Mouse (Mus musculus): ENCODE data around the gene Tspan31. TPM values are rescaled to one million over a fixed set of nuclear protein-coding genes. Genes with fewer than 3 reads are reported as not detected.
A peak's percentile ranks its signal among the peaks of the same experiment; 100 is the strongest.

The Tspan31 gene
- total RNA-seq (2022), result 10 to 100 TPM; 43.7 to 50.9 (median 48.6) TPM

DNA sequence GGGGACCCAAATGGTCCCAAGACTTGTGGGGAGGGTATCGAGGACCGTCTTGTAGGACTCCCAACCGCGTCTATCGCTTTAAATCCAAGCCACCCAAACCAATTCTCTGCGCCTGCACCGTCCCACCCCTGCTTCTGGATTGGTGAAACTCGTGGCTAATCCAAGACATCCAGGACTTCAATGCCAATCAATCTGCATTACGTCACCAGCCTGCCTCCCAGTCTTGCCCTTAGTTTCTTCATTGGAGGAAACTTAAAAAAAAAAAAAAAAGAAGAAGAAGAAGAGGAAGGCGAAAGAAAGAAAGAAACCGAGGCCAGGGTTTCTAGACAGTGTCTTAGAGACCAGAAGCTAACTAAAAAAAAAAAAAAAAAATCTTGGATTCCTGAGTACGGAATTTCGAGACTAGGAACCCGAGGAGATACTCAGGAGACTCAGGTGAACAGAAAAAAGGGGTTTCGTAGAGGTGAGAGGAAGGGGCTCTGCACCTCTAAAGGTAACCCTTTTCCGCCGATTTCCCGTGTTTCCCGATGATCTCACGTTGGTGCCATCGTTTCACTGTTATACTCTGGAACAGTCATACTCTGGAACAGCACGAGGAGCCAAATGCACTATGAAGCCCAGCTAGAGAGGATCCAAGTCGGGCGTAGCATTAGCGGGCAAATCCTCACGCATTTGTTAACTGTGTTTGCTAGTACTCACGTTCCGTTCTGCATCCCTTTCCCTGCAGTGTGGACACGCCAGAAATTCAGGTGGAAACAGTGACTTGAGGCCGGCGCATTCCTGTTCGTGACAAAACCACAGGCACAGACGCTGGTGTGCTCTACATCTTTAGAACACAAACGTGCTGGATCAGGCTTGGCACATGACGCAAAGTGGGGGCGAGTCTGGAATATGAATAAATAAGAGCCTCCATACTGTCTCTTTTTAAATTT, at the start of gene Tspan31:
Tspan31 (minus strand) TSS at position 75 of the 932 bp plus-strand sequence.
- DNase-seq (ENCODE audit: low spot score), result peak; percentile 96

GRCm38 (mm10) chr10:127119229-127119628, 49.2 kb upstream of the Tspan31 start:
- no peak for DNase-seq (ENCODE audit: low spot score)

GRCm38 (mm10) chr10:127118470-127118869, 48.4 kb upstream of the Tspan31 start:
- no peak for DNase-seq (ENCODE audit: low spot score)

DNA sequence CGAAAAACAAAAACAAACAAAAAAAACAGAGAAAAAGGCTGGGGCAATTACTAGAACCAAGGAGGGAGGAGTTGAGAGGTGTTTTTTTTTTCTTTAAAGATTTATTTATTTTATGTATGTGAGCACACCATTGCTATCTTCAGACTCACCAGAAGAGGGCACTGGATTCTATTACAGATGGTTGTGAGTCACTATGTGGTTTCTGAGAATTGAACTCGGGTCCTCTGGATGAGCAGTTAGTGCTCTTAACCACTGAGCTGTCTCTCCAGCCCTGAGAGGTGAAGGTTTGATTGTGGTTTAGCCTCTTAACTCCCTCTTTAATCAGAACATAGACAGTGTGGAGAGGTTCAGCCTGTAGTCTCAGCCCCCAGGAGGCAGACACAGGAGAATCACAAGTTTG, 45.0 kb upstream of the Tspan31 start:
- no peak for DNase-seq (ENCODE audit: low spot score)

DNA sequence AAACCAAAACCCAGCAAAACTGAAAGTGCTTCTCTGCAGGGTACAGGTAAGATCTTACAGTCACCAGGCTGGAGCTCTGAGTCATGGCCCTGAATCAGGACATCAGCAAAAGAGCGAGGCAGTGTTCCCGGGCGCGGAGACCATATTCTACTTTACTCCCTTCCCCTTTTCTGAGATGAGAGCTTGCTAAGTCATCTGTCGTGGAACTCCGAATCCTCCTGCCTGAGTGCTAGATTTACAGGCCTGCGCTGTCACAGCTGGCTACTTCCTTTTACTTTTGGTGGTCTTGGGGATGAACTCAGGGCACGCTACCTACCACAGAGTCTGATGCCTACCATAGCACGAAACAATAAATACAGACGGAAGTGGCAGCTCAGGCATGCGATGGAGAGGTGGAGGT, 44.3 kb upstream of the Tspan31 start:
- DNase-seq (ENCODE audit: low spot score), result no peak

GRCm38 (mm10) chr10:127111001-127111887, 41.2 kb upstream of the Tspan31 start:
- DNase-seq (ENCODE audit: low spot score), result no peak

- DNase-seq (ENCODE audit: low spot score), result no peak
Observed at GRCm38 (mm10) chr10:127108262-127108583, 38.2 kb upstream of the Tspan31 start.

DNA sequence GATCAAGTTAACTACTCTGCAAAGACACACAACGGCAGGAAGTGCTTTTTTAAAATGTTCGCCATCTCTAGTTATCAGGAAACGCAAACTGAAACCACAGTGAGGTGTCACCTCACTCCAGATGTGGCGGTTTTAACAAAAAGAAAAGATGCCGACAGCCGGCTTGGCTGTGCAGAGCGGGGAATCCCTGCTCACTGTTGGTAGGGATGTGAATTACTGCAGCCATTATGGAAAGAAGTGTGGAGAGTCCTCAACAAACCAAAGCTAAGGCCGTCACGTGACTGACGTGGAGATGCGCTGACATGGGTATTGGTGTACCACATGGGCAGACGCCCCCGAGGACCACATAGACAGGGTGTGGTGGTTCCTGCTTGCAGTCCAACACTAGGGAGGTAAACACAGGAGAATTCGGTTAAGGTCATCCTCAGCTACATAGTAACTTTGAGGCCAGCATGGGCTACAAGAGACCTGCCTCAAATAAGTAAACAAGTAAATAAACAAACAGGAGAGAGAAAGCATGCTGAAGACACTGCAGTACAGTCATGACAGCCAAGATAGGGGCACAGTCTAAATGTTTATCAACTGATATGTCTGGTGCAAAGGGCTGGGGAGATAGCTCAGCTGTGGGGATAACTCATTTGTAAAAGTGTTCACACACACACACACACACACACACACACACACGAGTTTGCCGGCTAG, 37.6 kb upstream of the Tspan31 start:
- no peak for DNase-seq (ENCODE audit: low spot score)

DNA sequence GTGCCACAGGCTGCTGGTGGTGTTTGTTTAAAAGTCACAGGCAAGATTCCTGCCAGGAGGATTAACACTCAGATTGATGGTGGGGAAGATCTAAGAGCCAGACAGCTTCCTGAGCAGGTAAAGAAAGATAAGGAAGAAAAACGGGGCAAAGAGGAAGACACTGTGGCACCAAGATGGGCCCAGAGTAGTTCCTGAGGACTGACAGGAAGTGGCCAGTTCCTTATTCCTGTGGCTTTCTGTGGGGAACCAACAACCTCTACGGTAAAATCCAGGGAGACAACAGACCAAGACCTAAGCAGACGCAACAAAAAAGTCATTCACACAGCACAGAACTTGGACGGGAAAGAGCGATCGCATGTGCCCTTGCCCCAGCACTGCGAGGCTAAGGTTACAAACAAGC, 33.6 kb upstream of the Tspan31 start:
- DNase-seq (ENCODE audit: low spot score), result no peak

DNA sequence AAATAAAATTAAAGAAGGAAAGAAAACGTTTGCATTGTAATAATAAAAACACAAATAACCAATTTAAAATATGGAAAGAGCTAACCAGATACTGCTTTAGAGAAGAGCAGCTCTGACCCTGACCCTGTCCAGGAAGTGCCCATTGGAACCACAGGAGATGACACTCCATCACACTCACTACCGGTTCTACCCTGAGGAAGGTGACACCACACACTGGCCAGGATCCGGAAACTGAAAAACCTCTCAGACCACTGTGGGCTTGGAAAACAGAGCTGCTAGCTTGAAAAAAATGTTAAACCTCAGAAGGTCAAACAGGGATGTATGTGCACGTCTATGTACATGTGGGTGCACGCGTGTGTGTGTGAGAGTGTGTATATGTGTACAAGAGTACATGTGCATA, 31.1 kb upstream of the Tspan31 start:
- no peak for DNase-seq (ENCODE audit: low spot score)

DNA sequence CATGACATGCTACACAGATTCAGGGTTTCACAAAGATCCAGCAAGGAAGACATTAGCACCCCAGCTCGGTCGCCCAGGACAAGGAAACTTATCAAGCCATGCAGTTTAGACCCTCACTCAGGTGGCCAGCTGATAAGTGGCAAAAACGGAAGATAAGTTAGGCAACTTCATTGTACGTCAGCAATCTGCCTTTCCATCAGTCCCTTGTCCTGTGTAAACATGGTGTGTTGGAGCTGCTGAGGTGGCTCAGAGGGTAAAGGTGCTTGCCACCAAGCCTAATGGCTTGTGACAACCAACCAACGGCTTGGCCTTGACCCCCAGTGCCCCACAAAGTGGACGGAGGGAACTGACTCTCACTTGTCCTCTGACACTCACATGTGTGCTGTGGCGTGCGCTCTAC, 30.4 kb upstream of the Tspan31 start:
- no peak for DNase-seq (ENCODE audit: low spot score)

DNA sequence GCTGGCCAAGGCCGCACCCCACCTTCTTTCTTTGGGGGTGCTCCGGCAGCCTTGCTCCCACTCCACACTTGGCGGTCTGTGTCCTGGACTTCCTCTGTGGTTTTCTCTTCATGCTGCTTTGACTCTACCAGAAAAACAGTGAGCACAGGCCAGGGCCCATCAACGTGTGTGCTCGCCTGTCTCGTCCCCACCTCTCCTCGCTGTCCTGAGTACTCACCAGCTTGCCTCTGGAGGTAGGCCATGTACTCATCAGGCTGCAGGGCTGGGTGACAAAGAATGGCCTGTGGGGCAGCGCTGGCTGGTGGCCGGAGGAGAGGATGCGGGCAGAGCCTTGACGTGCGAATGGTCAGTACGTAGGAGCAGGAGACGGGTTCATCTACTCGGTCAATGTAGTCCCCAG, 29.8 kb upstream of the Tspan31 start:
- no peak for DNase-seq (ENCODE audit: low spot score)

- DNase-seq (ENCODE audit: low spot score), result no peak
Observed at GRCm38 (mm10) chr10:127099191-127099590, 29.1 kb upstream of the Tspan31 start.

DNA sequence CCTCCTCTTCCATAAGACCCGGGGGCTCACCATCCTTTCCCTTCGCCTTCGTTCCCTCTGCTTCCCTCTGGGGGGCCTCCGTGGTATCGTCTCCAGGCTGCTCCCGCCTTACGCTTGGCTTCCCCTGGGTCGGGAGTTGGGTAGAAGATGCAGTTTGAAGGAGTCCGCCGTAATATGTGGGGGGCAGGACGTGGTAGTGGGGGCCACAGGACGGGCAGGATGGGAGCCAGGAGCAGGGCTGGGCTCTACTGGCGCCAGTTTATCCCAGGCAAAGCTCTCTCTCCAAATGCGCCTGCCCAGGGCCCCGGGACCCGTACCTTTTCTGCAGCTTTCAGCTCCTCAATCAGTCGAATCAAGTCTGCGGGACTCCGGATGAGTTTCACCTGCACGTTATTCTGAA, 28.4 kb upstream of the Tspan31 start:
- no peak for DNase-seq (ENCODE audit: low spot score)

DNA sequence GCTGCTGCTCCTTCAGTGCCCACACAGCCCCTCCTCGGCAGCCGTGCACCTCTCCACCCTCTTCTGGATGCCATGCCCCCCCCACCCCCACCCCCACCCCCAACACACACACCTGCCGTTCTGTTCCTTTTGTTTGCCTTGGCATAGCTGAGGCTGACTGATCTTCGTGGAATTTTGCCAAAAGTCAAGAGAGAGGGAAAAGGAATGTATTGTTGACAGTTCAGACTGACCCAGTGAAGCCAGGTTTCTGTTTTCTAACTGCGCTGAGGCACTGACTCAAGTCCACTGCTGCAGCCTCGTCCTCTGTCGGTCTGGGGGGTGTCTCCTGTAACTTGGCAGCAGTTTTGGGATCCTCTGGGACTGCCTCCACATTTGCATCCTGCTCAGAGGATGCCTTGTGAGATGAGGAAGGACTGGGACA, 24.3 kb upstream of the Tspan31 start:
- no peak for DNase-seq (ENCODE audit: low spot score)

DNA sequence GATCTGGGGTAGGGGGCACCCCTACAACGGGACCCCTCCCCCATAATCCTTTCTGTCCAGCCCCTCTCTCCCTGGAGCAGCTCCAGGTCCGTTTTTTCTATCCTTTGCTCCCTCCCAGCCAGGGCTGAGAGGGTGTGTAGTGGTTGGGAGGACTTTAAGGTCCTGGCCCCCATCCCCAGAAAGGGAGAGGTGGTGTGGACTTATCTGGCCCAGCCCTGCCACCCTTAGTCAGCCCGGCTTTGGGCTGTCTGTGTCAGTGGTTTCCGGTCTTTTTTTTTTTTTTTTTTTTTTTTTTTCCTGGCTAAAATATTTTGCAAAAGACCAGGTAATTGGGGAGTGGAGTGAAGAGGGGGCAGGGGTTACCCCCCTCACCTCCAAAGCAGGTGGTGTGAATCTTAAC, 22.7 kb upstream of the Tspan31 start:
- DNase-seq (ENCODE audit: low spot score), result no peak

DNA sequence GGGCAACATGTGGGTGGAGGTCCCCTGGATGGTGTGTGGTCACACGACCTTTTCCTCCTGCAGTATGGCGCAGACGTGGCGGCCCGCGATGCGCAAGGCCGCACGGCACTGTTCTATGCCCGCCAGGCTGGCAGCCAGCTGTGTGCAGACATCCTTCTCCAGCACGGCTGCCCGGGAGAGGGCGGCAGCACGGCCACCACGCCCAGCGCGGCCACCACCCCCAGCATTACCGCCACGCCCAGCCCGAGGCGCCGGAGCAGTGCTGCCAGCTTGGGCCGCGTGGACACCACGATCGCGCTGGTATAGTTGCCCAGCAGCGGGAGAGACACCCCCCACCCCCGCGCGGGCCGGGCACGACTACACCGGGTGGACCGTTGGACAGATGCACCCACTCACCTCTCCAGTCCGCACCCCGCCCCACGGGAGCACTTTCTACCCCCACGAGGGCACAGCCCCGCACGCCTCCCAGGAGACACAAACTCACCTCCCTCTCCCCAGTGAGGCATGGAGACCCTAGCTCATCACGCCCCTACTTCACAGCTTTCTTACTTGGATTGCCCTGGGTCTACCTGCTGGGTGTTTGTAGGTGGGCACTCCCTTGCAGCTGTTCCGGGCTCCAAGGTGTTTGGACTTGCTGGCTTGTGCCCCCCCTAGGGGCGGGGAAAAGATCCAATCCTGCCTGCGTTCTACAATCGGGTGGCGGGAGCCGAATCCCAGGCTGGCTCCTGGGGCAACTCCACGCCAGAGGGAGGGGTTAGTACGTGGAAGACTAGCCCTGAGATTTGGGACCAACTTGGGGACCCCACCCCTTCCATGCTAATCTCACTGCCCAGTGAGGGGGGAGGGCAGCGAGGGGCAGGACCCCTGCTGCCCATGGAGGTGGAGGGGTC, 21.7 kb upstream of the Tspan31 start:
- DNase-seq (ENCODE audit: low spot score), result no peak

DNA sequence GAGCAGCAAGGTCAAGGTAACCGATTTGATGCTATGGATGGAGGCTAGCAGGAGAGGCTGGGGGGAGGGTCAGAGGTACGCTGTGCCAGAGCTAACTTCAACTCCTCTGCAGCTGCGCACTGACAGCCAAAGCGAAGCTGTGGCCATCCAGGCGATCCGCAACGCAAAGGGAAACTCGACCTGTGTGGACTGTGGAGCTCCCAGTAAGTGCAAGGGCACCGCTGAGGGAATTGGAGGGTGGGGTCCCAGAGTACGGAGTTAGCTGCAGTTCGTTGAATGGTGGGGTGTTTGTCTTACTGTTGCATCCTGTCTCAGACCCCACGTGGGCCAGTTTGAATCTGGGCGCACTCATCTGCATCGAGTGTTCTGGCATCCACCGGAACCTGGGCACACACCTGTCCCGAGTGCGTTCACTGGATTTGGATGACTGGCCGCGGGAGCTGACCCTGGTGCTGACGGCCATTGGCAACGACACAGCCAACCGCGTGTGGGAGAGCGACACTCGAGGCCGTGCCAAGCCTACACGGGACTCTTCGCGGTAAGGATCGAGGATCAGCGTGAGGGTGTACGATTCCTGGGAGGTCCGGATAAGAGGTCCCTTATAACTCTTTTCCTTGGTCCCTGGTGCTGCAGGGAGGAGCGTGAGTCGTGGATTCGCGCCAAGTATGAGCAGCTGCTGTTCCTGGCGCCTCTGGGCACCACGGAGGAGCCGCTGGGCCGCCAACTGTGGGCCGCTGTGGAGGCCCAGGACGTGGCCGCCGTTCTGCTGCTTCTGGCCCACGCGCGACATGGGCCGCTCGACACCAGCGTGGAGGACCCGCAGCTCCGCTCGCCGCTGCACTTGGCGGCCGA, 20.7 kb upstream of the Tspan31 start:
- no peak for DNase-seq (ENCODE audit: low spot score)

DNA sequence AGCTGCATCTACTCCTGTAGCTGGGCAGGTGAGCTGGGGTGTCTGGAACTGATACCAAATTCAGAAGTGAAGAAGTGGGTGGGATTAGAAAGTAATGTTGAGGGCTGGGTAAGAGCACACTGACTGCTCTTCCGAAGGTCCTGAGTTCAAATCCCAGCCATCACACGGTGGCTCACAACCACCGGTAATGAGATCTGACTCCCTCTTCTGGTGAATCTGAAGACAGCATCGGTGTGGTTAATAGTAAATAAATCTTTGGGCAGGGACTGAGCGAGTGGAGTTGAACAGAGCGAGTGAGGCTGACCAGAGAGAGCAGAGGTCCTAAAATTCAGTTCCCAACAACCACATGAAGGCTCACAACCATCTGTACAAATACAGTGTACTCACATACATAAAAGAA, 15.6 kb upstream of the Tspan31 start:
- no peak for DNase-seq (ENCODE audit: low spot score)

DNA sequence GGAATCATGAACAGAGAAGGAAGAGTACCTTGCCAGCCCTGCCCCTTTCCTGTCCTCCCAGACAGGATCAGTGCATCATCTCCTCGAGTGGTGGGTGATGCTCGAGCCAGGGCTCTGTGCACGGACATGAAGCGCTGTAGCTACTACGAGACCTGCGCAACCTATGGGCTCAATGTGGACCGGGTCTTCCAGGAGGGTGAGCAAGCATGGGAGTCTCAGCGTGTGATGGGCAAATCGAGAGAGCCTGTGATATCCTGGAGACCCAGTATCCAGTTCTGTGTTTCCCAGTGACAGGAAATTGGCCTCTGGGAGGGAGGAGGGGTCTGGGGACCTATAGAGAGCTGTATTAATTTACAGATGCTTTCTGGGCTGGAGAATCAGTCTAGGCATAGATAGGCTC, 15.0 kb upstream of the Tspan31 start:
- DNase-seq (ENCODE audit: low spot score), result no peak

Measured in heart, adult 8-10 months (tissue).